Mouse (Mus musculus) limb, embryonic 12.5 days (tissue): ENCODE data around the gene Ttc28. TPM values are rescaled to one million over a fixed set of nuclear protein-coding genes. Genes with fewer than 3 reads are reported as not detected.

Experiments
- ATAC-seq: fragments of 200-750 bp; cut with Nextera tagmentation; 2 replicates; pipeline ENCODE4 v1.8.0; 2017; ENCODE audit warnings: low read depth, moderate TSS enrichment; ENCODE audit not compliant: insufficient number of reproducible peaks, insufficient read depth, low FRiP score, low TSS enrichment
- H3K27ac ChIP-seq: fragments of 300-500 bp; sonication (generic); 2 replicates; pipeline ENCODE4 v1.5.1; 2016; ENCODE audit warnings: mild to moderate bottlenecking, moderate library complexity
- H3K27me3 ChIP-seq: fragments of 300-500 bp; sonication (generic); 2 replicates; pipeline ENCODE4 v1.6.1; 2016; ENCODE audit warnings: mild to moderate bottlenecking, moderate library complexity
- H3K36me3 ChIP-seq: fragments of 300-500 bp; sonication (generic); 2 replicates; pipeline ENCODE4 v1.6.1; 2016; ENCODE audit warnings: mild to moderate bottlenecking, moderate library complexity
- H3K4me1 ChIP-seq: fragments of 300-500 bp; sonication (generic); replicated peaks from 2 replicates; pipeline ENCODE4 v1.6.1; 2016
- H3K4me2 ChIP-seq: fragments of 300-500 bp; sonication (generic); 2 replicates; pipeline ENCODE4 v1.6.1; 2016; ENCODE audit warnings: mild to moderate bottlenecking, moderate library complexity
- H3K4me3 ChIP-seq: fragments of 300-500 bp; sonication (generic); replicated peaks from 2 replicates; pipeline ENCODE4 v1.5.1; 2016; ENCODE audit warnings: mild to moderate bottlenecking
- H3K9ac ChIP-seq: fragments of 300-500 bp; sonication (generic); replicated peaks from 2 replicates; pipeline ENCODE4 v1.6.1; 2016; ENCODE audit warnings: mild to moderate bottlenecking, moderate library complexity
- H3K9me3 ChIP-seq: fragments of 300-500 bp; sonication (generic); 2 replicates; pipeline ENCODE4 v1.6.1; 2016; ENCODE audit warnings: mild to moderate bottlenecking, moderate library complexity
- WGBS: fragments of 180-500 bp; shearing (Covaris S2); methylation state at CpG from one replicate; pipeline ENCODE4 v1.1.7; 2016; 5-methylcytosine and 5-hydroxymethylcytosine counted together
- polyA plus RNA-seq: library from polyadenylated mRNA; unstranded; fragments of >200 nt; fragmentation: Nextera tagmentation; extraction: Ambion mirVana; gene quantifications from 2 replicates; pipeline ENCODE4 v1.2.1, GENCODE M21; 2016

Gene Ttc28
- polyA plus RNA-seq, 1 experiment from 2014 or later, result 20.0 TPM

GRCm38 (mm10) chr5:110982436-110982835, 102.8 kb downstream of the Ttc28 start:
- H3K36me3 ChIP-seq, result peaks cover 9% of the 10 kb centered on the region; the same call in 1 of the 2 replicates
- peaks cover 33% of the 10 kb centered on the region for H3K4me1 ChIP-seq
- ATAC-seq, result no peak
- WGBS, result 60% methylated on average over 3 of the region's 3 CpGs
- H3K4me2 ChIP-seq, result no peak overlapping the region
- no peak overlapping the region for H3K4me3 ChIP-seq
- H3K9me3 ChIP-seq, result no peaks in the 10 kb centered on the region
- no peaks in the 10 kb centered on the region for H3K27me3 ChIP-seq
- no peak overlapping the region for H3K9ac ChIP-seq
- no peak overlapping the region for H3K27ac ChIP-seq

GRCm38 (mm10) chr5:110984136-110984681, 104.6 kb downstream of the Ttc28 start:
- Histone ChIP-seq H3K9ac (no peak overlapping the region), H3K27ac (no peak overlapping the region), H3K36me3 (peaks cover 9% of the 10 kb centered on the region; the same call in 1 of the 2 replicates), H3K27me3 (no peaks in the 10 kb centered on the region), H3K4me3 (no peak overlapping the region), H3K9me3 (no peaks in the 10 kb centered on the region), H3K4me1 (peaks cover 31% of the 10 kb centered on the region), H3K4me2 (no peak overlapping the region)
- no peak for ATAC-seq
- WGBS, result 79% methylated on average over 6 of the region's 6 CpGs

GRCm38 (mm10) chr5:110996835-110997539, 117.4 kb downstream of the Ttc28 start:
- 86% methylated on average over 13 of the region's 13 CpGs for WGBS
- Histone ChIP-seq H3K36me3 (no peaks in the 10 kb centered on the region), H3K9ac (no peak overlapping the region), H3K4me3 (no peak overlapping the region), H3K27ac (no peak overlapping the region), H3K27me3 (no peaks in the 10 kb centered on the region), H3K4me1 (peaks cover 12% of the 10 kb centered on the region), H3K4me2 (no peak overlapping the region), H3K9me3 (no peaks in the 10 kb centered on the region)
- no peak for ATAC-seq

GRCm38 (mm10) chr5:110997692-110998091, 118.1 kb downstream of the Ttc28 start:
- Histone ChIP-seq H3K27me3 (no peaks in the 10 kb centered on the region), H3K4me2 (no peak overlapping the region), H3K36me3 (no peaks in the 10 kb centered on the region), H3K27ac (no peak overlapping the region), H3K4me3 (no peak overlapping the region), H3K9ac (no peak overlapping the region), H3K9me3 (no peaks in the 10 kb centered on the region), H3K4me1 (peaks cover 13% of the 10 kb centered on the region)
- WGBS, result 76% methylated on average over 7 of the region's 7 CpGs
- ATAC-seq, result no peak

GRCm38 (mm10) chr5:110998298-110998697, 118.7 kb downstream of the Ttc28 start:
- Histone ChIP-seq H3K9ac (no peak overlapping the region), H3K4me2 (no peak overlapping the region), H3K27ac (no peak overlapping the region), H3K4me3 (no peak overlapping the region), H3K27me3 (no peaks in the 10 kb centered on the region), H3K36me3 (no peaks in the 10 kb centered on the region), H3K9me3 (no peaks in the 10 kb centered on the region), H3K4me1 (peaks cover 13% of the 10 kb centered on the region)
- WGBS, result 70% methylated on average over 4 of the region's 4 CpGs
- ATAC-seq, result no peak

- Histone ChIP-seq H3K27ac (no peak overlapping the region), H3K9me3 (no peaks in the 10 kb centered on the region; the same call in 1 of the 2 replicates), H3K36me3 (no peaks in the 10 kb centered on the region), H3K4me1 (peaks cover 19% of the 10 kb centered on the region), H3K4me2 (no peak overlapping the region), H3K4me3 (no peak overlapping the region), H3K9ac (no peak overlapping the region), H3K27me3 (no peaks in the 10 kb centered on the region)
- no peak for ATAC-seq
- 73% methylated on average over 5 of the region's 5 CpGs for WGBS
Observed at GRCm38 (mm10) chr5:111000953-111001352, 121.3 kb downstream of the Ttc28 start.

GRCm38 (mm10) chr5:111003220-111003619, 123.6 kb downstream of the Ttc28 start:
- H3K4me3 ChIP-seq, result no peak overlapping the region
- H3K9me3 ChIP-seq, result no peaks in the 10 kb centered on the region; the same call in 1 of the 2 replicates
- no peaks in the 10 kb centered on the region for H3K36me3 ChIP-seq
- WGBS, result 92% methylated on average over 5 of the region's 5 CpGs
- H3K4me1 ChIP-seq, result peaks cover 41% of the 10 kb centered on the region
- no peak for ATAC-seq
- H3K27ac ChIP-seq, result no peak overlapping the region
- no peak overlapping the region for H3K9ac ChIP-seq
- H3K27me3 ChIP-seq, result no peaks in the 10 kb centered on the region
- no peak overlapping the region for H3K4me2 ChIP-seq

GRCm38 (mm10) chr5:111003750-111004149, 124.1 kb downstream of the Ttc28 start:
- Histone ChIP-seq H3K36me3 (no peaks in the 10 kb centered on the region), H3K27ac (no peak overlapping the region), H3K4me1 (peaks cover 46% of the 10 kb centered on the region), H3K4me3 (no peak overlapping the region), H3K9ac (no peak overlapping the region), H3K4me2 (no peak overlapping the region), H3K9me3 (no peaks in the 10 kb centered on the region; the same call in 1 of the 2 replicates), H3K27me3 (no peaks in the 10 kb centered on the region)
- ATAC-seq, result no peak
- WGBS, result 96% methylated on average over 9 of the region's 9 CpGs

- no peak overlapping the region for H3K9ac ChIP-seq
- peaks cover 51% of the 10 kb centered on the region for H3K4me1 ChIP-seq
- H3K36me3 ChIP-seq, result peaks cover 6% of the 10 kb centered on the region; the same call in 1 of the 2 replicates
- H3K4me3 ChIP-seq, result no peak overlapping the region
- peak overlapping the region; percentile 82 for H3K27ac ChIP-seq
- H3K9me3 ChIP-seq, result no peaks in the 10 kb centered on the region; the same call in 1 of the 2 replicates
- ATAC-seq, result no peak; the same call in 1 of the 2 replicates
- H3K27me3 ChIP-seq, result no peaks in the 10 kb centered on the region
- H3K4me2 ChIP-seq, result no peak overlapping the region; the same call in 1 of the 2 replicates
- 40% methylated on average over 14 of the region's 14 CpGs for WGBS
Observed at GRCm38 (mm10) chr5:111006272-111007135, 126.9 kb downstream of the Ttc28 start.

- Histone ChIP-seq H3K36me3 (peaks cover 6% of the 10 kb centered on the region; the same call in 1 of the 2 replicates), H3K27ac (peak overlapping the region; percentile 82)
- no peak; the same call in 1 of the 2 replicates for ATAC-seq
Observed at GRCm38 (mm10) chr5:111007136-111007500, 127.5 kb downstream of the Ttc28 start.

GRCm38 (mm10) chr5:111007900-111008299, 128.3 kb downstream of the Ttc28 start:
- H3K4me2 ChIP-seq, result no peak overlapping the region
- WGBS, result 57% methylated on average over 8 of the region's 8 CpGs
- no peaks in the 10 kb centered on the region; the same call in 1 of the 2 replicates for H3K9me3 ChIP-seq
- H3K4me1 ChIP-seq, result peaks cover 59% of the 10 kb centered on the region
- no peak overlapping the region for H3K9ac ChIP-seq
- ATAC-seq, result no peak
- no peak overlapping the region for H3K4me3 ChIP-seq
- no peaks in the 10 kb centered on the region for H3K27me3 ChIP-seq
- peaks cover 6% of the 10 kb centered on the region; the same call in 1 of the 2 replicates for H3K36me3 ChIP-seq
- H3K27ac ChIP-seq, result no peak overlapping the region

More at GRCm38 (mm10) chr5:111007136-111007500, 127.5 kb downstream of the Ttc28 start:
- peaks cover 51% of the 10 kb centered on the region for H3K4me1 ChIP-seq
- peak overlapping the region; percentile 19 for H3K4me2 ChIP-seq
- no peaks in the 10 kb centered on the region; the same call in 1 of the 2 replicates for H3K9me3 ChIP-seq
- 41% methylated on average over 7 of the region's 7 CpGs for WGBS
- H3K9ac ChIP-seq, result no peak overlapping the region
- H3K27me3 ChIP-seq, result no peaks in the 10 kb centered on the region
- no peak overlapping the region for H3K4me3 ChIP-seq
